ENCODE assay signal across 9 mouse cellular contexts in the genomic region with DNA sequence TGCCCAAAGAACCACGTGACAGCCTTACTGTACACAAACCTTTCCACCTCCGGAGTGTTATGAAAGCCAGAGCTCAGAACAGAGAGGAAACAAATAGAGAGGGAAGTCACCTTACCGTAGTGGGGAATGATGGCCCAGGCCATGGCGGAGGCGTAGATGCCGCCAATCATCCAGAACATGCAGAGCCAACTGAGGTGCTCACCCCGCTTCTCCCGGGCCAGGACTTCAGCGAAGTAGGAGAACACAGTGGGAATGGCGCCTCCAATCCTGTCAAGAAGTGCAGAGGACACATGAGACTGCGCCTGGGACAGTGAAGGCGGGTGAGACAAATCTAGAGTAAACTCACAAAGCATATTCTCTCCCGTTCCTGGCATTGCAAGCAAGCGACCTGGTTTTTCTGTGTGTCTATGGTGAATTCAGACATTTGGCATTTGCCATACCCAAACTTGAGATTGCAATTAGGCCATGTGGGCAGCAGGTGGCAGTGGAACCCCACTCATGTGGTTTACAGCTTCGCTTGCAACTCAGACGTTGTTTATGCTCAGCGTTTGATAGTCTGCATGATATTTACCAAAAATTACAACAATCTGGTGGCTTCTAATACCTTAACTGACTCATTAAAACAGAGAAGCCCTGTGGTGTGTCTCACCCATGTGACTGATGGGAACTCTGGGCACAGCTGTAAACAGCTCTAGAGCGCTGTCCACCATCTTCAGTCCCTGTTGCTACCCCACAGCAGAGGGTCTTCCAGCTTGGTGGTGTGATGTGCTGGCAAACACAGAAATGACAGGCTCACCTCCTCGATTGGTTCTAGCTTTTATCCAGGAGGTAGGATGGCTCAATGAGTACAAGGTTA. TPM values are rescaled to one million over a fixed set of nuclear protein-coding genes. Genes with fewer than 3 reads are reported as not detected.
DNase-seq lines count a peak whose midpoint lies in the region; ATAC-seq and TF ChIP-seq lines count a peak whose summit lies in the region.
"Had no signal": no experiment of that assay in that cellular context is flagged by ENCODE, and none has a peak within 500 bp of the region (broad histone marks: within the 10 kb centered on the region; RNA-seq: fewer than 3 reads in every experiment).

No protein-coding gene starts in this region.

- no peak overlapping the region for H3K4me2 ChIP-seq in lung, postnatal 0 days (replicated peaks; ENCODE audit: low read depth, low read length)

- H3K4me1 ChIP-seq in ES-Bruce4 (ENCODE audit: control insufficient read depth, insufficient read depth, low read length) = no peaks in the 10 kb centered on the region
- no peaks in the 10 kb centered on the region for H3K4me1 ChIP-seq in lung, postnatal 0 days (ENCODE audit: insufficient read depth, low read depth, low read length)

- TF ChIP-seq CTCF in ES-Bruce4 (IDR thresholded peaks at IDR 0.05; ENCODE audit: low read depth, low read length) = peak; percentile 77
- peak; percentile 75 for TF ChIP-seq CTCF in lung, postnatal 0 days (IDR thresholded peaks at IDR 0.05)

- peak; percentile 78 for DNase-seq in heart, adult 11 months
- DNase-seq in heart, adult 9 months (ENCODE audit: low spot score in 2 of 2) = no peak
- peak; percentile 9 to 52 for DNase-seq in cerebellum, adult 18-20 months
- peak; percentile 24 to 61 for DNase-seq in frontal cortex, postnatal 14 days (ENCODE audit: low spot score in 2 of 2)
- DNase-seq in kidney, postnatal 4 days = peak; percentile 58 to 67
- no peak for DNase-seq in lung, postnatal 0 days (ENCODE audit: low spot score)
- peak; percentile 64 to 79 for DNase-seq in right cerebral cortex, postnatal 10 days (ENCODE audit: low spot score in 2 of 2)

- H3K9ac ChIP-seq in ES-Bruce4 (ENCODE audit: low read depth, poor library complexity, severe bottlenecking) = no peak overlapping the region
- no peak overlapping the region for H3K9ac ChIP-seq in lung, postnatal 0 days (replicated peaks; ENCODE audit: low read depth)

- WGBS in lung, postnatal 0 days = 59% methylated on average over 19 of the region's 19 CpGs

- H3K9me3 ChIP-seq in ES-Bruce4 (replicated peaks; ENCODE audit: control insufficient read depth, insufficient read depth, low read length, poor library complexity, severe bottlenecking) = no peaks in the 10 kb centered on the region
- H3K9me3 ChIP-seq in lung, postnatal 0 days (ENCODE audit: low read length) = no peaks in the 10 kb centered on the region

- TF ChIP-seq EP300 in ES-Bruce4 (IDR thresholded peaks at IDR 0.05; ENCODE audit: insufficient read depth, low read depth, low read length) = no peak
- TF ChIP-seq EP300 in lung, postnatal 0 days (IDR thresholded peaks at IDR 0.05) = no peak

- H3K36me3 ChIP-seq in ES-Bruce4 (ENCODE audit: control insufficient read depth, insufficient read depth, low read length, poor library complexity, severe bottlenecking) = no peaks in the 10 kb centered on the region
- no peaks in the 10 kb centered on the region for H3K36me3 ChIP-seq in lung, postnatal 0 days (ENCODE audit: insufficient read depth, low read length)

- no peaks in the 10 kb centered on the region for H3K27me3 ChIP-seq in ES-Bruce4 (ENCODE audit: control insufficient read depth, insufficient read depth, low read length, poor library complexity, severe bottlenecking)
- H3K27me3 ChIP-seq in lung, postnatal 0 days (replicated peaks; ENCODE audit: insufficient read depth, low read length) = no peaks in the 10 kb centered on the region

- TF ChIP-seq POLR2A in ES-Bruce4 (IDR thresholded peaks at IDR 0.05; ENCODE audit: insufficient read depth, low read length) = no peak

- no peak for ATAC-seq in lung, postnatal 0 days

- no peak overlapping the region for H3K27ac ChIP-seq in ES-Bruce4 (ENCODE audit: insufficient read depth, low read length)
- H3K27ac ChIP-seq in lung, postnatal 0 days (ENCODE audit: low read length) = no peak overlapping the region
- H3K27ac ChIP-seq: macrophage had no signal

- peak overlapping the region; percentile 26 for H3K4me3 ChIP-seq in ES-Bruce4 (ENCODE audit: low read depth, low read length)
- no peak overlapping the region for H3K4me3 ChIP-seq in lung, postnatal 0 days (ENCODE audit: low read depth, low read length)

RNA-seq across cellular contexts. Expression of a gene that starts 50.6 kb away (rescaled TPM):
- polyA plus RNA-seq in ES-Bruce4 (2011; ENCODE audit: insufficient read depth, insufficient read length, low read depth, missing spikeins) = 43.1 and 47.0 TPM in 2 replicates
- polyA plus RNA-seq in lung, postnatal 0 days (2015; fragmentation: Nextera tagmentation; extraction: Ambion mirVana) = 8.7 and 15.2 TPM in 2 replicates

RNA-seq across cellular contexts. Expression of a gene that starts 51.3 kb away (rescaled TPM):
- polyA plus RNA-seq in ES-Bruce4 (2011; ENCODE audit: insufficient read depth, insufficient read length, low read depth, missing spikeins) = 6.9 and 7.9 TPM in 2 replicates
- not detected in 2 replicates for polyA plus RNA-seq in lung, postnatal 0 days (2015; fragmentation: Nextera tagmentation; extraction: Ambion mirVana)
- polyA plus RNA-seq: macrophage had no signal

Comparison
In these comparisons a context has a peak if more than half of its experiments do, and no peak if none do; other contexts are left out.
1. DNase-seq: peak in heart, adult 11 months (single experiment), cerebellum, adult 18-20 months (2 of 2), frontal cortex, postnatal 14 days (2 of 2), kidney, postnatal 4 days (2 of 2) and right cerebral cortex, postnatal 10 days (2 of 2); none in heart, adult 9 months (0 of 2) and lung, postnatal 0 days (single experiment).